Mouse (Mus musculus) spleen, adult 2 months (tissue): ENCODE measurements around the gene Clec16a.

Experiments used
- CTCF ChIP-seq: fragments of 200-500 bp; IDR thresholded peaks from 2 replicates; pipeline ENCODE4 v1.5.1; 2011; ENCODE audit warnings: mild to moderate bottlenecking, inconsistent platforms; ENCODE audit not compliant: insufficient read depth, insufficient read length, insufficient replicate concordance; ENCODE audit errors: extremely low read depth
- POLR2A ChIP-seq: fragments of 200-500 bp; IDR thresholded peaks from 2 replicates; pipeline ENCODE4 v1.6.1; 2011; ENCODE audit warnings: low read depth, low read length, inconsistent platforms

GRCm38 (mm10) chr16:10540763-10541597, 4.2 kb upstream of the Clec16a start:
- TF ChIP-seq CTCF (no peak), POLR2A (no peak)
